Comparison of ENCODE assay signal across 16 mouse cellular contexts in the genomic region with DNA sequence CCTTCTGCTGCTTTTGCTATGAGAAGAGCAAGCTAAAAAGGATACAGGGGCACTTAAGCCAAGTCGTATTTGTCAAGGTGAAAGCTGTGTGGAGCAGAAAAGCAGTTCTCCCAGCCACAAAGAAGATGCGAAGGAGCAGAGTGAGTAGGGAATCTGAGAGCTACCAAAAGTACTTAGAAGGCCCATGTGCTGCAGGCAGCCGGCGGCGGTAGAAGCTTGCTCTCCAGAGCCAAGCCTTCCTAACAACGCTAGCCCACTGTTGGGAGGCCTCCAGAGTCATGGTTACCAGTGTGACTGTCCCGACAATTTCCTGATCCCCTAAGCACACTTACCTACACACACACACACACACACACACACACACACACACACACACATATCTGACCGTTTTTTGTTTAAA.
"Had no signal": no experiment of that assay in that cellular context is flagged by ENCODE, and none has a peak within 500 bp of the region (broad histone marks: within the 10 kb centered on the region; RNA-seq: fewer than 3 reads in every experiment).

No protein-coding gene starts in this region.

- H3K27ac ChIP-seq: kidney, postnatal 0 days; liver, embryonic 13.5 days; midbrain, embryonic 12.5 days; midbrain, embryonic 15.5 days; neural tube, embryonic 12.5 days; neural tube, embryonic 15.5 days; stomach, embryonic 15.5 days had no signal

- H3K4me1 ChIP-seq: liver, embryonic 13.5 days; midbrain, embryonic 12.5 days; midbrain, embryonic 15.5 days; neural tube, embryonic 12.5 days; neural tube, embryonic 15.5 days; stomach, embryonic 15.5 days had no signal

- DNase-seq: kidney, adult 2 months; kidney, postnatal 25 days; liver, embryonic 13.5 days; lung, adult 2 months; lung, postnatal 14 days; lung, postnatal 4 days; retina, postnatal 1 day; right cerebral cortex, postnatal 25 days; spleen, adult 18-20 months; thymus, postnatal 36 days had no signal

- H3K27me3 ChIP-seq: liver, embryonic 13.5 days; midbrain, embryonic 12.5 days; midbrain, embryonic 15.5 days; neural tube, embryonic 12.5 days; neural tube, embryonic 15.5 days; stomach, embryonic 15.5 days had no signal

- H3K4me3 ChIP-seq: liver, embryonic 13.5 days; midbrain, embryonic 12.5 days; midbrain, embryonic 15.5 days; neural tube, embryonic 12.5 days; neural tube, embryonic 15.5 days; stomach, embryonic 15.5 days had no signal

- H3K9me3 ChIP-seq: liver, embryonic 13.5 days; midbrain, embryonic 12.5 days; midbrain, embryonic 15.5 days; neural tube, embryonic 12.5 days; neural tube, embryonic 15.5 days; stomach, embryonic 15.5 days had no signal

- H3K36me3 ChIP-seq: liver, embryonic 13.5 days; midbrain, embryonic 12.5 days; midbrain, embryonic 15.5 days; neural tube, embryonic 12.5 days; neural tube, embryonic 15.5 days; stomach, embryonic 15.5 days had no signal

- ATAC-seq: midbrain, embryonic 15.5 days had no signal
